Mouse (Mus musculus): Measurements from ENCODE around the gene Smagp. TPM values are rescaled to one million over a fixed set of nuclear protein-coding genes. Genes with fewer than 3 reads are reported as not detected.
A peak's percentile ranks its signal among the peaks of the same experiment; 100 is the strongest.

The Smagp gene
- polyA plus RNA-seq, 1 experiment from 2014 or later: 21.7 TPM

GRCm38 (mm10) chr15:100674566-100674965, 37.8 kb upstream of the Smagp start:
- 62% methylated on average over 10 of the region's 10 CpGs for WGBS (ENCODE audit: insufficient replicate concordance)
- no peak for DNase-seq
- Histone ChIP-seq H3K4me1 (ENCODE audit: insufficient read depth) (peaks cover 43% of the 10 kb centered on the region), H3K9me3 (ENCODE audit: low read length) (no peaks in the 10 kb centered on the region), H3K27me3 (ENCODE audit: insufficient read depth, low read length) (no peaks in the 10 kb centered on the region), H3K9ac (replicated peaks) (no peak overlapping the region), H3K4me2 (ENCODE audit: low read depth, low read length) (no peak overlapping the region), H3K27ac (ENCODE audit: low read depth) (peak overlapping the region; percentile 79), H3K4me3 (ENCODE audit: low read depth, low read length) (no peak overlapping the region), H3K36me3 (replicated peaks; ENCODE audit: insufficient read depth, low read length) (no peaks in the 10 kb centered on the region)
- no peak for ATAC-seq
- TF ChIP-seq CTCF (IDR thresholded peaks at IDR 0.05; ENCODE audit: low read depth): no peak
- no peak for TF ChIP-seq EP300 (IDR thresholded peaks at IDR 0.05; ENCODE audit: low read depth)

DNA sequence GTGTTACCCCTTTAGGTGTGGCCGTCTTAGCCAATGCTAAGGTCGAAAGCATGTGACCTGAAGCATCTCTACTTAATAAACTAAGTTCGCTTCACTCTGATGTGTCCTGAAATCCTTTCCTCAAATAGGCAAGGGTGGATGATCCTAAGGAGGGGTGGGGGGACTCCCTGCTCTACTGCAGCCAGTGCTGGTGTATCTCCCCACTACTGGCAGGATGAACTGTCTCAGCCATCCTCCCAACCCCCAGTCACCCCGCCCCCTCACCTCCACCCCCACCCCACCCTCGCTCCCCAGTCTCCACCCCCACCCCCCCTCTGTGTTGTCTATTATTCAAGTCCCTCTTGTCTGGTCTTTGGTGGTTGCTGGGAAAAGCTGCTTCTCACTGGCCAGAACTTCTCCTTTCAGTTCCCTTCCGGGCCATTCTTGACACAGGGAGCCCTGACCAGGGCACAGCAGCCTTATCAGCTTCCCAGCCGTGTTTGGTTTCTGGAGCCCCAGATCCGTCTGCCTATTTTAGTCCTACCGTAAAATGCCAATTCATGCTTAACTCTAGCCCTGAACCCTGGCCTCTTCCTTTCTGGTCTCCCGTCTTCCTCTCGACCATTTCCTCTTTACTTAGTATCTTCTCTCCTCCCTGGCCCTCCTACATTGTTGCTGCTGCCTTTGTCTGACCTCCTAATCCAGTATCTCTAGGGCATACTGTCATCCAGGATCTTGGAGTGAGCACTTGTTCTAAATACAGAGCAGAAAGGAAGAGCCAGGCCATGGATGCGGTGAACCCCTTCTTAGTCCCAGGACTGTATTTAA, 37.0 kb upstream of the Smagp start:
- peak overlapping the region; percentile 79 for H3K27ac ChIP-seq (ENCODE audit: low read depth)
- no peaks in the 10 kb centered on the region for H3K36me3 ChIP-seq (replicated peaks; ENCODE audit: insufficient read depth, low read length)
- DNase-seq (peak; percentile 58), ATAC-seq (peak; percentile 80)
- peaks cover 43% of the 10 kb centered on the region for H3K4me1 ChIP-seq (ENCODE audit: insufficient read depth)
- H3K27me3 ChIP-seq (ENCODE audit: insufficient read depth, low read length): no peaks in the 10 kb centered on the region
- WGBS (ENCODE audit: insufficient replicate concordance): 17% methylated on average over 11 of the region's 12 CpGs
- H3K4me2 ChIP-seq (ENCODE audit: low read depth, low read length): peak overlapping the region; percentile 19
- no peak overlapping the region for H3K4me3 ChIP-seq (ENCODE audit: low read depth, low read length)
- no peak overlapping the region; the same call in 1 of the 2 replicates for H3K9ac ChIP-seq (replicated peaks)
- TF ChIP-seq CTCF (IDR thresholded peaks at IDR 0.05; ENCODE audit: low read depth) (no peak), EP300 (IDR thresholded peaks at IDR 0.05; ENCODE audit: low read depth) (peak; percentile 49)
- no peaks in the 10 kb centered on the region for H3K9me3 ChIP-seq (ENCODE audit: low read length)

DNA sequence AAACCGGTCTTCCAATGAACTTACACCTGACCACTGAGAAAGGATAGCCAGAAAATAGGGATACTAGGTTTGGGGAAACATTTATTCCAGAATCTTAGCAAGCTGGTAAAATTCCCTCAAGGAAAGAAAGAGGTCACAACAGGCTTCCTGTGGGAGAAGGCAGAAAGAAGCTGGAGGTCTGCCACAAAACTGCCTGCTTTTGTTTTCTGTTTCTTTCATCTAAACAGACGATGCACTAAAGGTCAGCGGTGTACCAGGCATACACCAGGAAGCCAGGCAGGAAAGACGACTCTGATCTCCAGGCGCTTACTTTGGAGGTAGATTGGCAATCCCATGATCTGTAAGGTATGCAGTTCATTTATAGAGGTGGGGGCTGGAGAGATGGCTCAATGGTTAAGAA, 34.1 kb upstream of the Smagp start:
- no peaks in the 10 kb centered on the region for H3K36me3 ChIP-seq (replicated peaks; ENCODE audit: insufficient read depth, low read length)
- DNase-seq: no peak
- H3K4me1 ChIP-seq (ENCODE audit: insufficient read depth): peaks cover 43% of the 10 kb centered on the region

DNA sequence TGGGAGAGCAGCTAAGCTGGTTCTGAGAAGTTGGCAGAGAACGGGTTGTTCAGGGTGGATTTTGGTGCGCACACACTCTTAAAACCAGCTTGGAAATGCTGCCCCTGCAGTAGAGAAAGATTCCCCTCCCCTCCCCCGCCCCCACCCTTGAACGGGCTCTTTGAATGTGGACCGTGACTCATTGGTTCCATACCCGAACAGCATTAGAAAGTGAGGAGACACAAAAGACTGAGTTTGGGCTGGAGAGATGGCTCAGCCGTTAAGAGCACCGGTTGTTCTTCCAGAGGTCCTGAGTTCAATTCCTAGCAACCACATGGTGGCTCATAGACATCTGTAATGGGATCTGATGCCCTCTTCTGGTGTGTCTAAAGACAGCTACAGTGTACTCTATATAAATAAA, 33.3 kb upstream of the Smagp start:
- no peak for DNase-seq
- Histone ChIP-seq H3K9me3 (ENCODE audit: low read length) (no peaks in the 10 kb centered on the region), H3K27ac (ENCODE audit: low read depth) (no peak overlapping the region), H3K9ac (replicated peaks) (no peak overlapping the region), H3K36me3 (replicated peaks; ENCODE audit: insufficient read depth, low read length) (no peaks in the 10 kb centered on the region), H3K4me1 (ENCODE audit: insufficient read depth) (peaks cover 41% of the 10 kb centered on the region), H3K4me2 (ENCODE audit: low read depth, low read length) (no peak overlapping the region; the same call in 1 of the 2 replicates), H3K4me3 (ENCODE audit: low read depth, low read length) (no peak overlapping the region), H3K27me3 (ENCODE audit: insufficient read depth, low read length) (no peaks in the 10 kb centered on the region)
- ATAC-seq: no peak
- WGBS (ENCODE audit: insufficient replicate concordance): 76% methylated on average over 8 of the region's 8 CpGs
- no peak for TF ChIP-seq EP300 (IDR thresholded peaks at IDR 0.05; ENCODE audit: low read depth)
- TF ChIP-seq CTCF (IDR thresholded peaks at IDR 0.05; ENCODE audit: low read depth): no peak

More for the DNA sequence above, 34.1 kb upstream of the Smagp start:
- no peak overlapping the region for H3K4me2 ChIP-seq (ENCODE audit: low read depth, low read length)
- no peak for ATAC-seq
- TF ChIP-seq CTCF (IDR thresholded peaks at IDR 0.05; ENCODE audit: low read depth) (no peak), EP300 (IDR thresholded peaks at IDR 0.05; ENCODE audit: low read depth) (no peak)
- H3K27me3 ChIP-seq (ENCODE audit: insufficient read depth, low read length): no peaks in the 10 kb centered on the region
- 86% methylated on average over 5 of the region's 5 CpGs for WGBS (ENCODE audit: insufficient replicate concordance)
- H3K9me3 ChIP-seq (ENCODE audit: low read length): no peaks in the 10 kb centered on the region
- H3K4me3 ChIP-seq (ENCODE audit: low read depth, low read length): no peak overlapping the region
- H3K9ac ChIP-seq (replicated peaks): no peak overlapping the region
- no peak overlapping the region for H3K27ac ChIP-seq (ENCODE audit: low read depth)

GRCm38 (mm10) chr15:100669337-100669736, 32.6 kb upstream of the Smagp start, which contains the start of gene Bin2:
Gene Bin2, minus strand, starts transcription at chr15:100669553.
- WGBS (ENCODE audit: insufficient replicate concordance): 37% methylated on average over 20 of the region's 20 CpGs
- H3K27ac ChIP-seq (ENCODE audit: low read depth): peak within 1 kb of the TSS; percentile 64; the same call in 1 of the 2 replicates

DNA sequence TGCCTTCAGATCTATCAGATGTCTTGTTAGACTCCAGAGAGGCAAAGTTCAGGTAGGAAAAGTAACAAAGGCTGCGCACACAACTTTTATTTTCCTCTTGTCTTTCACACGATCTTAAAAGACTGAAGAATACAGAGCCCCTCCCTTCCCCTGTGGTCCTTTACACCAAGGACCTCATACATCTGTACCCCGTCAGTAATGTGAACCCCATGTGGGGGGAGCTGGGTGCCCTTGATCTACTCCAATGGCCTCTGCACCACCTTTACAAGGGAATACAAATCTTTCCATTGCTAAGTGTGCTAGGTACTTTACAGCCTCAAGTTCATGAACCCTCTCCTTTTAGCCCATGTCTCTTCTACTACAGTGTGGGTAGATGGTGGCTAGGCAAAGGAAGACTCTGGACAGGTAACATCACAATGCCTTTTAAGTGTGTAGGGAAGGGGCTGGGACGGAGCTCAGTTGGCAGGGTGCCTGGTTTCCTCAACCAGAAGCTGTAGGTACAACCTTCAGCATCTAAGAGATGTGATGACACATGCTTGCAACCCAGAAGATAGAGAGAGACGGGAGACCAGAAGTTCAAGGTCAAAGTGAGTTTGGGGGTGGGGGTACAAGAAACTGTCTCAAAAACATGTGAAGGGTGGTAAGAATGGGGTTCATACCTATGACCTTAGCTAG, 31.3 kb upstream of the Smagp start:
- no peak for ATAC-seq
- H3K4me3 ChIP-seq (ENCODE audit: low read depth, low read length): peak overlapping the region; percentile 52
- peak overlapping the region; percentile 16; the same call in 1 of the 2 replicates for H3K9ac ChIP-seq (replicated peaks)
- H3K27me3 ChIP-seq (ENCODE audit: insufficient read depth, low read length): no peaks in the 10 kb centered on the region
- 51% methylated on average over 5 of the region's 5 CpGs for WGBS (ENCODE audit: insufficient replicate concordance)
- peak overlapping the region; percentile 52 for H3K27ac ChIP-seq (ENCODE audit: low read depth)
- TF ChIP-seq CTCF (IDR thresholded peaks at IDR 0.05; ENCODE audit: low read depth) (no peak), EP300 (IDR thresholded peaks at IDR 0.05; ENCODE audit: low read depth) (no peak)
- H3K4me2 ChIP-seq (ENCODE audit: low read depth, low read length): peak overlapping the region; percentile 71
- H3K9me3 ChIP-seq (ENCODE audit: low read length): no peaks in the 10 kb centered on the region
- H3K4me1 ChIP-seq (ENCODE audit: insufficient read depth): peaks cover 35% of the 10 kb centered on the region
- no peak for DNase-seq
- H3K36me3 ChIP-seq (replicated peaks; ENCODE audit: insufficient read depth, low read length): no peaks in the 10 kb centered on the region

More at GRCm38 (mm10) chr15:100669337-100669736, 32.6 kb upstream of the Smagp start, which contains the start of gene Bin2:
- Histone ChIP-seq H3K4me3 (ENCODE audit: low read depth, low read length) (peak within 1 kb of the TSS; percentile 52), H3K9ac (replicated peaks) (peak within 1 kb of the TSS; percentile 63), H3K9me3 (ENCODE audit: low read length) (no peaks in the 10 kb centered on the region), H3K4me2 (ENCODE audit: low read depth, low read length) (peak within 1 kb of the TSS; percentile 71), H3K27me3 (ENCODE audit: insufficient read depth, low read length) (no peaks in the 10 kb centered on the region), H3K4me1 (ENCODE audit: insufficient read depth) (peaks cover 39% of the 10 kb centered on the region), H3K36me3 (replicated peaks; ENCODE audit: insufficient read depth, low read length) (no peaks in the 10 kb centered on the region)
- DNase-seq (peak; percentile 78), ATAC-seq (peak; percentile 37; the same call in 1 of the 2 replicates)
- TF ChIP-seq EP300 (IDR thresholded peaks at IDR 0.05; ENCODE audit: low read depth) (no peak), CTCF (IDR thresholded peaks at IDR 0.05; ENCODE audit: low read depth) (no peak)
